Mouse (Mus musculus): Measurements from ENCODE around the gene 2610042L04Rik. TPM values are rescaled to one million over a fixed set of nuclear protein-coding genes. Genes with fewer than 3 reads are reported as not detected.
"Not testable (repeated sequence)": the region's sequence is repeated elsewhere in the genome, so short reads cannot be mapped to it uniquely, and the experiment has no call there.

The 2610042L04Rik gene
- polyA plus RNA-seq, 2 experiments = not detected

GRCm38 (mm10) chr14:4397226-4397625, 62.7 kb downstream of the 2610042L04Rik start, which contains the start of gene Gm3159:
Gm3159 (plus strand) TSS chr14:4397526.
- not testable (repeated sequence) for H3K36me3 ChIP-seq (replicated peaks; ENCODE audit: control insufficient read depth, insufficient read depth, low read depth); H3K4me2 ChIP-seq (ENCODE audit: low read depth); DNase-seq (ENCODE audit: low read depth in 3 of 3, low spot score in 3 of 3); H3K4me1 ChIP-seq (replicated peaks; ENCODE audit: control insufficient read depth in 2 of 2, insufficient read depth in 2 of 2, low read length in 1 of 2); ATAC-seq (ENCODE audit: insufficient read depth); H3K27ac ChIP-seq; H3K9ac ChIP-seq (replicated peaks); H3K27me3 ChIP-seq (ENCODE audit: control insufficient read depth, insufficient read depth, low read length); H3K4me3 ChIP-seq (ENCODE audit: insufficient read depth in 1 of 2, low read depth in 2 of 2, low read length in 2 of 2); H3K9me3 ChIP-seq (ENCODE audit: control insufficient read depth, low read length)
- 18% methylated on average over 1 of the region's 3 CpGs for WGBS (ENCODE audit: insufficient replicate concordance)

GRCm38 (mm10) chr14:4398624-4399023, 64.1 kb downstream of the 2610042L04Rik start:
- not testable (repeated sequence) for H3K9ac ChIP-seq (replicated peaks); H3K9me3 ChIP-seq (ENCODE audit: control insufficient read depth, low read length); H3K27me3 ChIP-seq (ENCODE audit: control insufficient read depth, insufficient read depth, low read length); H3K4me2 ChIP-seq (ENCODE audit: low read depth); H3K36me3 ChIP-seq (replicated peaks; ENCODE audit: control insufficient read depth, insufficient read depth, low read depth); H3K4me3 ChIP-seq (ENCODE audit: insufficient read depth in 1 of 2, low read depth in 2 of 2, low read length in 2 of 2); H3K27ac ChIP-seq; H3K4me1 ChIP-seq (replicated peaks; ENCODE audit: control insufficient read depth in 2 of 2, insufficient read depth in 2 of 2, low read length in 1 of 2); ATAC-seq (ENCODE audit: insufficient read depth); DNase-seq (ENCODE audit: low read depth in 3 of 3, low spot score in 3 of 3)

GRCm38 (mm10) chr14:4400115-4400789, 65.7 kb downstream of the 2610042L04Rik start:
- not testable (repeated sequence) for H3K9ac ChIP-seq (replicated peaks); H3K4me3 ChIP-seq (ENCODE audit: insufficient read depth in 1 of 2, low read depth in 2 of 2, low read length in 2 of 2); H3K27me3 ChIP-seq (ENCODE audit: control insufficient read depth, insufficient read depth, low read length); H3K4me1 ChIP-seq (replicated peaks; ENCODE audit: control insufficient read depth in 2 of 2, insufficient read depth in 2 of 2, low read length in 1 of 2); DNase-seq (ENCODE audit: low read depth in 3 of 3, low spot score in 3 of 3); ATAC-seq (ENCODE audit: insufficient read depth); H3K9me3 ChIP-seq (ENCODE audit: control insufficient read depth, low read length); H3K27ac ChIP-seq; H3K36me3 ChIP-seq (replicated peaks; ENCODE audit: control insufficient read depth, insufficient read depth, low read depth); H3K4me2 ChIP-seq (ENCODE audit: low read depth)
- 62% methylated on average over 4 of the region's 5 CpGs for WGBS (ENCODE audit: insufficient replicate concordance)

- H3K27me3 ChIP-seq (ENCODE audit: control insufficient read depth, insufficient read depth, low read length); H3K9me3 ChIP-seq (ENCODE audit: control insufficient read depth, low read length); DNase-seq (ENCODE audit: low read depth in 3 of 3, low spot score in 3 of 3); H3K27ac ChIP-seq; H3K9ac ChIP-seq (replicated peaks); H3K4me3 ChIP-seq (ENCODE audit: insufficient read depth in 1 of 2, low read depth in 2 of 2, low read length in 2 of 2); H3K36me3 ChIP-seq (replicated peaks; ENCODE audit: control insufficient read depth, insufficient read depth, low read depth); H3K4me1 ChIP-seq (replicated peaks; ENCODE audit: control insufficient read depth in 2 of 2, insufficient read depth in 2 of 2, low read length in 1 of 2); H3K4me2 ChIP-seq (ENCODE audit: low read depth); ATAC-seq (ENCODE audit: insufficient read depth): not testable (repeated sequence)
- 38% methylated on average over 4 of the region's 5 CpGs for WGBS (ENCODE audit: insufficient replicate concordance)
Observed at GRCm38 (mm10) chr14:4401245-4401644, 66.7 kb downstream of the 2610042L04Rik start.

- ATAC-seq (ENCODE audit: insufficient read depth); H3K27ac ChIP-seq; H3K9ac ChIP-seq (replicated peaks); DNase-seq (ENCODE audit: low read depth in 3 of 3, low spot score in 3 of 3); H3K4me3 ChIP-seq (ENCODE audit: insufficient read depth in 1 of 2, low read depth in 2 of 2, low read length in 2 of 2); H3K27me3 ChIP-seq (ENCODE audit: control insufficient read depth, insufficient read depth, low read length); H3K4me1 ChIP-seq (replicated peaks; ENCODE audit: control insufficient read depth in 2 of 2, insufficient read depth in 2 of 2, low read length in 1 of 2); H3K36me3 ChIP-seq (replicated peaks; ENCODE audit: control insufficient read depth, insufficient read depth, low read depth); H3K9me3 ChIP-seq (ENCODE audit: control insufficient read depth, low read length); H3K4me2 ChIP-seq (ENCODE audit: low read depth): not testable (repeated sequence)
Observed at GRCm38 (mm10) chr14:4403840-4404239, 69.3 kb downstream of the 2610042L04Rik start.

Other genes with a start within 250 kb of the 2610042L04Rik start
- gene Gm8108, start 224.2 kb upstream of the 2610042L04Rik start, polyA plus RNA-seq (2012; rRNA removed) = not detected in 2 replicates
- gene Gm8108, start 224.2 kb upstream of the 2610042L04Rik start, polyA plus RNA-seq (2014; fragmentation: Nextera tagmentation; extraction: Ambion mirVana) = not detected in 2 replicates
- not detected in 2 replicates for gene Gm3127, start 169.7 kb upstream of the 2610042L04Rik start, polyA plus RNA-seq (2012; rRNA removed)
- gene Gm3127, start 169.7 kb upstream of the 2610042L04Rik start, polyA plus RNA-seq (2014; fragmentation: Nextera tagmentation; extraction: Ambion mirVana) = not detected in 2 replicates
- not detected in 2 replicates for gene Gm2974, start 152.2 kb upstream of the 2610042L04Rik start, polyA plus RNA-seq (2012; rRNA removed)
- gene Gm2974, start 152.2 kb upstream of the 2610042L04Rik start, polyA plus RNA-seq (2014; fragmentation: Nextera tagmentation; extraction: Ambion mirVana) = not detected in 2 replicates
- not detected in 2 replicates for gene Gm3138, start 85.1 kb upstream of the 2610042L04Rik start, polyA plus RNA-seq (2012; rRNA removed)
- gene Gm3138, start 85.1 kb upstream of the 2610042L04Rik start, polyA plus RNA-seq (2014; fragmentation: Nextera tagmentation; extraction: Ambion mirVana) = not detected in 2 replicates
- gene Gm3149, start 17.5 kb upstream of the 2610042L04Rik start, polyA plus RNA-seq (2012; rRNA removed) = not detected in 2 replicates
- not detected in 2 replicates for gene Gm3149, start 17.5 kb upstream of the 2610042L04Rik start, polyA plus RNA-seq (2014; fragmentation: Nextera tagmentation; extraction: Ambion mirVana)
- gene Gm3159, start 62.8 kb downstream of the 2610042L04Rik start, polyA plus RNA-seq (2012; rRNA removed) = not detected in 2 replicates
- gene Gm3159, start 62.8 kb downstream of the 2610042L04Rik start, polyA plus RNA-seq (2014; fragmentation: Nextera tagmentation; extraction: Ambion mirVana) = not detected in 2 replicates
- gene Gm3164, start 80.7 kb downstream of the 2610042L04Rik start, polyA plus RNA-seq (2012; rRNA removed) = not detected in 2 replicates
- gene Gm3164, start 80.7 kb downstream of the 2610042L04Rik start, polyA plus RNA-seq (2014; fragmentation: Nextera tagmentation; extraction: Ambion mirVana) = not detected in 2 replicates
- not detected in 2 replicates for gene Gm3173, start 96.2 kb downstream of the 2610042L04Rik start, polyA plus RNA-seq (2012; rRNA removed)
- not detected in 2 replicates for gene Gm3173, start 96.2 kb downstream of the 2610042L04Rik start, polyA plus RNA-seq (2014; fragmentation: Nextera tagmentation; extraction: Ambion mirVana)
- not detected in 2 replicates for gene Gm3182, start 147.0 kb downstream of the 2610042L04Rik start, polyA plus RNA-seq (2012; rRNA removed)
- gene Gm3182, start 147.0 kb downstream of the 2610042L04Rik start, polyA plus RNA-seq (2014; fragmentation: Nextera tagmentation; extraction: Ambion mirVana) = not detected in 2 replicates
- gene Gm3047, start 220.6 kb downstream of the 2610042L04Rik start, polyA plus RNA-seq (2012; rRNA removed) = not detected in 2 replicates
- gene Gm3047, start 220.6 kb downstream of the 2610042L04Rik start, polyA plus RNA-seq (2014; fragmentation: Nextera tagmentation; extraction: Ambion mirVana) = not detected in 2 replicates